Comparison of ENCODE assay signal across 9 mouse cellular contexts in the genomic region with DNA sequence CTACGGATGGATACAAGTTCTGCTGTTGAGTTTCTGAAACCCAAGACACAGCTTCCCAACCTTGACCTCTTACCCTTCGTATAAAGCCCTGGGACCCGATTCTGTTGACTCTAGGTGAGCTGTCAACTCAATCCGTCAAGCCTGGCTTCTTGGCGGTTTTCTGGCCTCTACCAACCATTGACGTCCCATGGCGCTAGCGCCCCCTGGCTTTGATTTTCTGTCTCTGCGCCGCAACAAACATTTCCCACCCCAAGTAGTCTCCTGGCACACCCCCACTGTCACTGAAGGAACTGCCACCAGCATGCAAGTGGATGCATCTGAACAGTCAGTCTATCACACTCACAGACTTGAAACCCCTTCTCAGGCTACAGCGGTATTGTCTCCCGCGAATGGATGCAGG. TPM values are rescaled to one million over a fixed set of nuclear protein-coding genes. Genes with fewer than 3 reads are reported as not detected.
DNase-seq lines count a peak whose midpoint lies in the region; ATAC-seq and TF ChIP-seq lines count a peak whose summit lies in the region.
"Had no signal": no experiment of that assay in that cellular context is flagged by ENCODE, and none has a peak within 500 bp of the region (broad histone marks: within the 10 kb centered on the region; RNA-seq: fewer than 3 reads in every experiment).

No protein-coding gene starts in this region.

- no peak for ATAC-seq in forebrain, embryonic 14.5 days
- no peak for ATAC-seq in hindbrain, embryonic 13.5 days (ENCODE audit: low FRiP score)

- peak overlapping the region; percentile 36 for H3K27ac ChIP-seq in brown adipose tissue, adult 24 weeks (replicated peaks; ENCODE audit: low read depth, low read length)
- H3K27ac ChIP-seq in forebrain, embryonic 14.5 days (ENCODE audit: low read depth, low read length): no peak overlapping the region; the same call in 1 of the 2 replicates
- peak overlapping the region; percentile 73; the same call in 1 of the 2 replicates for H3K27ac ChIP-seq in hindbrain, embryonic 13.5 days
- H3K27ac ChIP-seq in limb, embryonic 10.5 days: peak overlapping the region; percentile 84; the same call in 1 of the 2 replicates
- H3K27ac ChIP-seq in testis, adult 2 months (ENCODE audit: control insufficient read depth, insufficient read depth, low read depth, low read length): no peak overlapping the region

- H3K27me3 ChIP-seq in forebrain, embryonic 14.5 days (replicated peaks; ENCODE audit: control insufficient read depth, insufficient read depth, low read length): peaks cover 6% of the 10 kb centered on the region; the same call in 1 of the 2 replicates
- H3K27me3 ChIP-seq in hindbrain, embryonic 13.5 days: peaks cover 32% of the 10 kb centered on the region
- H3K27me3 ChIP-seq in limb, embryonic 10.5 days (ENCODE audit: low read depth, poor library complexity, severe bottlenecking): peaks cover 48% of the 10 kb centered on the region
- no peaks in the 10 kb centered on the region for H3K27me3 ChIP-seq in testis, adult 2 months (ENCODE audit: control insufficient read depth, insufficient read depth, low read length)

- H3K4me3 ChIP-seq in brown adipose tissue, adult 24 weeks (ENCODE audit: insufficient read depth, low read depth, low read length): peak overlapping the region; percentile 66; the same call in 1 of the 2 replicates
- H3K4me3 ChIP-seq in forebrain, embryonic 14.5 days (ENCODE audit: low read depth, low read length): no peak overlapping the region
- 0 out of 2 replicates have a peak overlapping the region, but pooled peaks have one; percentile 47 for H3K4me3 ChIP-seq in hindbrain, embryonic 13.5 days
- H3K4me3 ChIP-seq in limb, embryonic 10.5 days: peak overlapping the region; percentile 59; the same call in 1 of the 2 replicates
- H3K4me3 ChIP-seq in testis, adult 2 months (ENCODE audit: control insufficient read depth, low read depth, low read length): peak overlapping the region; percentile 91

- H3K9ac ChIP-seq in forebrain, embryonic 14.5 days (ENCODE audit: low read length): no peak overlapping the region
- H3K9ac ChIP-seq in hindbrain, embryonic 13.5 days: no peak overlapping the region

- peak; percentile 58 to 66 for DNase-seq in heart, adult 18-20 months
- no peak for DNase-seq in heart, adult 8-10 months (ENCODE audit: low spot score)
- peak; percentile 46 for DNase-seq in forebrain, embryonic 14.5 days (ENCODE audit: low spot score)
- DNase-seq in limb, embryonic 10.5 days (ENCODE audit: low spot score): peak; percentile 67
- peak; percentile 47 for DNase-seq in mesoderm, embryonic 11.5 days (ENCODE audit: low read depth, low spot score)

- WGBS in forebrain, embryonic 14.5 days: 14% methylated on average over 13 of the region's 13 CpGs
- 11% methylated on average over 13 of the region's 13 CpGs for WGBS in hindbrain, embryonic 13.5 days
- 11% methylated on average over 13 of the region's 13 CpGs for WGBS in limb, embryonic 10.5 days

- peak overlapping the region; percentile 72; the same call in 1 of the 2 replicates for H3K4me2 ChIP-seq in forebrain, embryonic 14.5 days (ENCODE audit: low read length)
- H3K4me2 ChIP-seq in hindbrain, embryonic 13.5 days: peak overlapping the region; percentile 74

- no peaks in the 10 kb centered on the region for H3K36me3 ChIP-seq in forebrain, embryonic 14.5 days (ENCODE audit: control insufficient read depth, insufficient read depth, low read length)
- no peaks in the 10 kb centered on the region for H3K36me3 ChIP-seq in hindbrain, embryonic 13.5 days
- no peaks in the 10 kb centered on the region for H3K36me3 ChIP-seq in limb, embryonic 10.5 days
- no peaks in the 10 kb centered on the region for H3K36me3 ChIP-seq in testis, adult 2 months (ENCODE audit: control insufficient read depth, insufficient read depth, low read length)

- peak; percentile 59 for TF ChIP-seq CTCF in testis, adult 2 months (IDR thresholded peaks at IDR 0.05; ENCODE audit: control insufficient read depth, insufficient read depth, insufficient replicate concordance, low read depth, low read length)

- no peak for TF ChIP-seq POLR2A in testis, adult 2 months (IDR thresholded peaks at IDR 0.05; ENCODE audit: control insufficient read depth, low read depth, low read length)

- no peaks in the 10 kb centered on the region for H3K9me3 ChIP-seq in forebrain, embryonic 14.5 days (replicated peaks; ENCODE audit: control insufficient read depth, low read length)
- H3K9me3 ChIP-seq in hindbrain, embryonic 13.5 days: no peaks in the 10 kb centered on the region
- H3K9me3 ChIP-seq in limb, embryonic 10.5 days (replicated peaks): no peaks in the 10 kb centered on the region

- peaks cover 4% of the 10 kb centered on the region; the same call in 1 of the 2 replicates for H3K4me1 ChIP-seq in brown adipose tissue, adult 24 weeks (ENCODE audit: control insufficient read depth, insufficient read depth, insufficient read length, low read length)
- peaks cover 11% of the 10 kb centered on the region for H3K4me1 ChIP-seq in forebrain, embryonic 14.5 days (ENCODE audit: control insufficient read depth, insufficient read depth, low read length)
- H3K4me1 ChIP-seq in hindbrain, embryonic 13.5 days (replicated peaks): peaks cover 41% of the 10 kb centered on the region
- H3K4me1 ChIP-seq in limb, embryonic 10.5 days: peaks cover 38% of the 10 kb centered on the region
- H3K4me1 ChIP-seq in testis, adult 2 months (ENCODE audit: control insufficient read depth, insufficient read depth, low read length): peaks cover 44% of the 10 kb centered on the region

RNA-seq across cellular contexts. Expression of gene AI464131, which starts 3.3 kb away (rescaled TPM):
- total RNA-seq in heart, adult 18-20 months (2021): 10 to 100 TPM; 12.0 to 13.2 TPM
- 10 to 100 TPM; 12.6 to 16.0 (median 13.7) TPM for total RNA-seq in heart, adult 8-10 months (2022)
- 8.7 and 13.8 TPM in 2 replicates for polyA plus RNA-seq in brown adipose tissue, adult 24 weeks (2012; ENCODE audit: insufficient read depth, insufficient read length, missing spikeins)
- 2.4 and 2.6 TPM in 2 replicates for polyA plus RNA-seq in forebrain, embryonic 14.5 days (2014; fragmentation: Nextera tagmentation; extraction: Ambion mirVana)
- 7.0 TPM in 2 replicates for polyA plus RNA-seq in hindbrain, embryonic 13.5 days (2015; fragmentation: Nextera tagmentation; extraction: Ambion mirVana)
- polyA plus RNA-seq in limb, embryonic 10.5 days (2016; fragmentation: Nextera tagmentation; extraction: Ambion mirVana): 3.4 and 5.2 TPM in 2 replicates
- 9.8 and 11.1 TPM in 2 replicates for polyA plus RNA-seq in testis, adult 2 months (2012; rRNA removed)

RNA-seq across cellular contexts. Expression of gene 1110017D15Rik, which starts 11.0 kb away (rescaled TPM):
- total RNA-seq in heart, adult 18-20 months (2021): under 1 TPM in 1 of 2 experiments, not detected in 1; 0.87 TPM
- under 1 TPM in 1 of 4 experiments, not detected in 3; 0.41 TPM for total RNA-seq in heart, adult 8-10 months (2022)
- polyA plus RNA-seq in brown adipose tissue, adult 24 weeks (2012; ENCODE audit: insufficient read depth, insufficient read length, missing spikeins): not detected in 2 replicates
- 10.5 and 11.1 TPM in 2 replicates for polyA plus RNA-seq in forebrain, embryonic 14.5 days (2014; fragmentation: Nextera tagmentation; extraction: Ambion mirVana)
- 9.8 and 17.9 TPM in 2 replicates for polyA plus RNA-seq in hindbrain, embryonic 13.5 days (2015; fragmentation: Nextera tagmentation; extraction: Ambion mirVana)
- polyA plus RNA-seq in limb, embryonic 10.5 days (2016; fragmentation: Nextera tagmentation; extraction: Ambion mirVana): 4.3 and 7.3 TPM in 2 replicates
- polyA plus RNA-seq in testis, adult 2 months (2012; rRNA removed): 1,051 and 1,062 TPM in 2 replicates
- total RNA-seq: ES-E14 had no signal

RNA-seq across cellular contexts. Expression of gene Nudt2, which starts 41.2 kb away (rescaled TPM):
- total RNA-seq in heart, adult 18-20 months (2021): 10 to 100 TPM; 30.6 to 35.9 TPM
- total RNA-seq in heart, adult 8-10 months (2022): 10 to 100 TPM; 32.9 to 48.6 (median 39.2) TPM
- polyA plus RNA-seq in brown adipose tissue, adult 24 weeks (2012; ENCODE audit: insufficient read depth, insufficient read length, missing spikeins): 60.1 and 71.7 TPM in 2 replicates
- 80.2 and 82.0 TPM in 2 replicates for polyA plus RNA-seq in forebrain, embryonic 14.5 days (2014; fragmentation: Nextera tagmentation; extraction: Ambion mirVana)
- polyA plus RNA-seq in hindbrain, embryonic 13.5 days (2015; fragmentation: Nextera tagmentation; extraction: Ambion mirVana): 58.0 and 60.4 TPM in 2 replicates
- 54.3 and 56.9 TPM in 2 replicates for polyA plus RNA-seq in limb, embryonic 10.5 days (2016; fragmentation: Nextera tagmentation; extraction: Ambion mirVana)
- 12.6 and 14.3 TPM in 2 replicates for polyA plus RNA-seq in testis, adult 2 months (2012; rRNA removed)

RNA-seq across cellular contexts. Expression of gene Kif24, which starts 41.5 kb away (rescaled TPM):
- total RNA-seq in heart, adult 18-20 months (2021): under 1 TPM; 0.45 to 0.46 TPM
- total RNA-seq in heart, adult 8-10 months (2022): under 1 TPM; 0.22 to 0.63 (median 0.43) TPM
- polyA plus RNA-seq in brown adipose tissue, adult 24 weeks (2012; ENCODE audit: insufficient read depth, insufficient read length, missing spikeins): 0.55 TPM in 1 of 2 replicates, not detected in the other
- polyA plus RNA-seq in forebrain, embryonic 14.5 days (2014; fragmentation: Nextera tagmentation; extraction: Ambion mirVana): 3.0 and 4.1 TPM in 2 replicates
- polyA plus RNA-seq in hindbrain, embryonic 13.5 days (2015; fragmentation: Nextera tagmentation; extraction: Ambion mirVana): 4.6 and 5.1 TPM in 2 replicates
- 14.1 and 14.5 TPM in 2 replicates for polyA plus RNA-seq in limb, embryonic 10.5 days (2016; fragmentation: Nextera tagmentation; extraction: Ambion mirVana)
- 11.3 and 11.9 TPM in 2 replicates for polyA plus RNA-seq in testis, adult 2 months (2012; rRNA removed)

Comparison
In these comparisons a context has a peak if more than half of its experiments do, and no peak if none do; other contexts are left out.
1. H3K27ac ChIP-seq: peak in brown adipose tissue, adult 24 weeks (single experiment), hindbrain, embryonic 13.5 days (single experiment) and limb, embryonic 10.5 days (single experiment); none in forebrain, embryonic 14.5 days (single experiment) and testis, adult 2 months (single experiment).
2. RNA of gene 1110017D15Rik, which starts 11.0 kb away (polyA plus RNA-seq): 1,051 to 1,062 TPM in testis, adult 2 months; 9.8 to 17.9 TPM in hindbrain, embryonic 13.5 days, 10.5 to 11.1 TPM in forebrain, embryonic 14.5 days, 4.3 to 7.3 TPM in limb, embryonic 10.5 days and not detected in brown adipose tissue, adult 24 weeks; every median in the first group is over 10 times any median in the second.